Mouse (Mus musculus) myocyte (in vitro differentiated cells): ENCODE data around the gene Ldb3. TPM values are rescaled to one million over a fixed set of nuclear protein-coding genes. Genes with fewer than 3 reads are reported as not detected.

ENCODE experiments used
- H3K27me3 ChIP-seq: one replicate; pipeline ENCODE4 v1.6.1; 2011; ENCODE audit not compliant: control insufficient read depth, insufficient read depth, insufficient read length
- H3K36me3 ChIP-seq: one replicate; pipeline ENCODE4 v1.6.1; 2011; ENCODE audit not compliant: control insufficient read depth, insufficient read depth
- H3K4me2 ChIP-seq: one replicate; pipeline ENCODE4 v1.6.1; 2011; ENCODE audit warnings: low read depth, control low read depth
- H3K4me3 ChIP-seq: one replicate; pipeline ENCODE4 v1.5.1; 2011; ENCODE audit warnings: mild to moderate bottlenecking, control low read depth, moderate library complexity
- H3K79me2 ChIP-seq: one replicate; pipeline ENCODE4 v1.6.1; 2011; ENCODE audit not compliant: control insufficient read depth, insufficient read depth
- H3ac ChIP-seq: one replicate; pipeline ENCODE4 v1.6.1; 2011; ENCODE audit not compliant: control insufficient read depth, insufficient read length
- CEBPB ChIP-seq: IDR thresholded peaks from 2 replicates; pipeline ENCODE4 v1.6.1; 2011; ENCODE audit warnings: mild to moderate bottlenecking, moderate library complexity; ENCODE audit not compliant: poor library complexity, insufficient read depth, severe bottlenecking
- E2F4 ChIP-seq: IDR thresholded peaks from one replicate; pipeline ENCODE4 v1.6.1; 2011; ENCODE audit warnings: mild to moderate bottlenecking, control low read depth, moderate library complexity; ENCODE audit not compliant: insufficient read depth
- MAX ChIP-seq: IDR thresholded peaks from one replicate; pipeline ENCODE4 v1.6.1; 2011; ENCODE audit warnings: low read depth, mild to moderate bottlenecking, control low read depth
- MYOD1 ChIP-seq, 3 experiments: IDR thresholded peaks; one replicate each; pipeline ENCODE4 v1.6.1; 2011; ENCODE audit warnings: control low read depth in 2 of 3, low read depth in 2 of 3, mild to moderate bottlenecking in 2 of 3, moderate library complexity in 1 of 3; ENCODE audit not compliant: insufficient read length in 2 of 3, control insufficient read depth in 1 of 3
- MYOG ChIP-seq, 3 experiments: IDR thresholded peaks; one replicate each; pipeline ENCODE4 v1.6.1; 2011; ENCODE audit warnings: control low read depth in 2 of 3, low read depth in 2 of 3, mild to moderate bottlenecking in 2 of 3; ENCODE audit not compliant: insufficient read length in 2 of 3, control insufficient read depth in 1 of 3, insufficient read depth in 1 of 3
- POLR2A ChIP-seq: IDR thresholded peaks from one replicate; pipeline ENCODE4 v1.6.1; 2011; ENCODE audit warnings: low read depth, mild to moderate bottlenecking, control low read depth, moderate library complexity; ENCODE audit not compliant: insufficient read length
- POLR2AphosphoS2 ChIP-seq: IDR thresholded peaks from one replicate; pipeline ENCODE4 v1.6.1; 2011; ENCODE audit warnings: low read depth, control low read depth; ENCODE audit not compliant: insufficient read length
- REST ChIP-seq: IDR thresholded peaks from one replicate; pipeline ENCODE4 v1.6.1; 2011; ENCODE audit warnings: mild to moderate bottlenecking, control low read depth, moderate library complexity; ENCODE audit not compliant: insufficient read depth, insufficient read length
- SRF ChIP-seq: IDR thresholded peaks from one replicate; pipeline ENCODE4 v1.6.1; 2011; ENCODE audit warnings: low read depth; ENCODE audit not compliant: control insufficient read depth, insufficient read length
- TCF12 ChIP-seq: IDR thresholded peaks from one replicate; pipeline ENCODE4 v1.6.1; 2011; ENCODE audit warnings: mild to moderate bottlenecking, control low read depth; ENCODE audit not compliant: poor library complexity, insufficient read depth, severe bottlenecking
- TCF3 ChIP-seq: IDR thresholded peaks from one replicate; pipeline ENCODE4 v1.6.1; 2011; ENCODE audit warnings: low read depth, control low read depth; ENCODE audit not compliant: insufficient read length
- USF1 ChIP-seq: IDR thresholded peaks from one replicate; pipeline ENCODE4 v1.6.1; 2011; ENCODE audit warnings: low read depth, mild to moderate bottlenecking, control low read depth, moderate library complexity
- polyA plus RNA-seq: library from polyadenylated mRNA; unstranded; fragments of >200 nt; fragmentation: generic; extraction: Trizol; gene quantifications from one replicate; pipeline ENCODE4 v1.2.1, GENCODE M21; 2012; ENCODE audit warnings: missing spikeins

The Ldb3 gene
- polyA plus RNA-seq, 1 experiment, result 83.9 TPM

- Histone ChIP-seq H3K79me2 (no peaks in the 10 kb centered on the region), H3K4me2 (no peak overlapping the region), H3K27me3 (no peaks in the 10 kb centered on the region), H3ac (no peak overlapping the region), H3K4me3 (no peak overlapping the region), H3K36me3 (no peaks in the 10 kb centered on the region)
- TF ChIP-seq MYOD1 (IDR thresholded peaks at IDR 0.05; ENCODE audit: control insufficient read depth in 1 of 3, insufficient read length in 2 of 3, low read depth in 2 of 3) (peak in 1 of 3 experiments; percentile 11), POLR2AphosphoS2 (peak; percentile 73), SRF (no peak)
Measured at GRCm38 (mm10) chr14:34569534-34570194, 18.8 kb downstream of the Ldb3 start.

GRCm38 (mm10) chr14:34568626-34569025, 19.9 kb downstream of the Ldb3 start:
- H3ac ChIP-seq, result no peak overlapping the region
- no peaks in the 10 kb centered on the region for H3K27me3 ChIP-seq
- no peak overlapping the region for H3K4me3 ChIP-seq
- no peak overlapping the region for H3K4me2 ChIP-seq
- H3K36me3 ChIP-seq, result no peaks in the 10 kb centered on the region
- no peaks in the 10 kb centered on the region for H3K79me2 ChIP-seq
- TF ChIP-seq TCF12 (no peak), POLR2AphosphoS2 (peak; percentile 90), MYOD1 (IDR thresholded peaks at IDR 0.05; ENCODE audit: control insufficient read depth in 1 of 3, insufficient read length in 2 of 3, low read depth in 2 of 3) (peak in 1 of 3 experiments; percentile 8), MYOG (IDR thresholded peaks at IDR 0.05; ENCODE audit: control insufficient read depth in 1 of 3, insufficient read depth in 1 of 3, insufficient read length in 2 of 3, low read depth in 2 of 3) (no peak)

- no peak overlapping the region for H3ac ChIP-seq
- no peaks in the 10 kb centered on the region for H3K36me3 ChIP-seq
- no peak for TF ChIP-seq MYOG (IDR thresholded peaks at IDR 0.05; ENCODE audit: control insufficient read depth in 1 of 3, insufficient read depth in 1 of 3, insufficient read length in 2 of 3, low read depth in 2 of 3)
- TF ChIP-seq MAX, result no peak
- no peak for TF ChIP-seq MYOD1 (IDR thresholded peaks at IDR 0.05; ENCODE audit: control insufficient read depth in 1 of 3, insufficient read length in 2 of 3, low read depth in 2 of 3)
- TF ChIP-seq TCF12, result no peak
- TF ChIP-seq CEBPB, result no peak
- TF ChIP-seq POLR2A, result no peak
- TF ChIP-seq E2F4, result no peak
- no peak for TF ChIP-seq POLR2AphosphoS2
- no peak for TF ChIP-seq REST
- TF ChIP-seq TCF3, result no peak
- TF ChIP-seq SRF, result no peak
- no peak for TF ChIP-seq USF1
- H3K27me3 ChIP-seq, result no peaks in the 10 kb centered on the region
- no peaks in the 10 kb centered on the region for H3K79me2 ChIP-seq
- H3K4me3 ChIP-seq, result no peak overlapping the region
- no peak overlapping the region for H3K4me2 ChIP-seq
Measured at GRCm38 (mm10) chr14:34567697-34568096, 20.8 kb downstream of the Ldb3 start.

- no peak overlapping the region for H3K4me2 ChIP-seq
- no peak for TF ChIP-seq SRF
- TF ChIP-seq CEBPB, result no peak
- TF ChIP-seq MAX, result no peak
- TF ChIP-seq MYOD1 (IDR thresholded peaks at IDR 0.05; ENCODE audit: control insufficient read depth in 1 of 3, insufficient read length in 2 of 3, low read depth in 2 of 3), result no peak
- TF ChIP-seq MYOG (IDR thresholded peaks at IDR 0.05; ENCODE audit: control insufficient read depth in 1 of 3, insufficient read depth in 1 of 3, insufficient read length in 2 of 3, low read depth in 2 of 3), result no peak
- no peak for TF ChIP-seq REST
- no peak for TF ChIP-seq TCF12
- H3ac ChIP-seq, result no peak overlapping the region
- H3K36me3 ChIP-seq, result no peaks in the 10 kb centered on the region
- H3K4me3 ChIP-seq, result no peak overlapping the region
- no peaks in the 10 kb centered on the region for H3K27me3 ChIP-seq
- H3K79me2 ChIP-seq, result no peaks in the 10 kb centered on the region
Measured at GRCm38 (mm10) chr14:34566530-34566929, 22.0 kb downstream of the Ldb3 start.

GRCm38 (mm10) chr14:34565711-34566110, 22.8 kb downstream of the Ldb3 start:
- Histone ChIP-seq H3K36me3 (no peaks in the 10 kb centered on the region), H3K79me2 (no peaks in the 10 kb centered on the region), H3K27me3 (no peaks in the 10 kb centered on the region), H3K4me3 (no peak overlapping the region), H3ac (no peak overlapping the region), H3K4me2 (no peak overlapping the region)
- TF ChIP-seq MYOG (IDR thresholded peaks at IDR 0.05; ENCODE audit: control insufficient read depth in 1 of 3, insufficient read depth in 1 of 3, insufficient read length in 2 of 3, low read depth in 2 of 3) (peak in 2 of 3 experiments; percentile 3 to 27), MYOD1 (IDR thresholded peaks at IDR 0.05; ENCODE audit: control insufficient read depth in 1 of 3, insufficient read length in 2 of 3, low read depth in 2 of 3) (peak in 1 of 3 experiments; percentile 5), TCF3 (no peak), TCF12 (no peak), POLR2A (peak; percentile 22), POLR2AphosphoS2 (peak; percentile 8)
